Mouse (Mus musculus): Measurements from ENCODE around the gene Manba.

DNA sequence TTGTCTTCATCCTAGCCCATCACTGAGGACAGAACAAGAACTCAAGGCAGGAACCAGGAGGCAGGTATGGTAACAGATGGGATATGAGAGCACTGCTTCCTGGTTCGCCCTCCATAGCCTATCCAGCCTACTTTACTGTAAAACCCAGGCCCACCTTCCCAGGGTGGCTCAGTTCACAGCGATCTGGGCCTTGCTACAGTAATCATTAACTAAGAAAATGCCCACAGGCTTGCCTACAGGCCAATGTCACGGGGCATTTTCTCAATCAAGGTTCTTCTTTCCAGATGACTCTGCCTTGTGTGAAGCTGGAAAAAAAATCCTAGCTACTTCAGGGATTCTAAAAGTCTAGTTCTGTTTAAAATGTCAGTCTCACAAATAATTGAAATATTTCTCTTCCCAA lies 3.8 kb upstream of the Manba start:
- TF ChIP-seq CTCF (IDR thresholded peaks at IDR 0.05), result no peak
- no peak for TF ChIP-seq EP300 (IDR thresholded peaks at IDR 0.05)

All from lung, postnatal 0 days (tissue).